Mouse (Mus musculus): ENCODE results near the gene Cd300e.

GRCm38 (mm10) chr11:115052206-115052605, 9.8 kb downstream of the Cd300e start:
- TF ChIP-seq E2F4 (IDR thresholded peaks at IDR 0.05; ENCODE audit: borderline replicate concordance, low read depth, low read length) (no peak), CTCF (IDR thresholded peaks at IDR 0.05 in 2 of 3, conservative IDR thresholded peaks at IDR 0.05 in 1 of 3; ENCODE audit: control insufficient read depth in 1 of 3, insufficient read depth in 1 of 3, low read depth in 2 of 3, low read length in 3 of 3, poor library complexity in 1 of 3, severe bottlenecking in 1 of 3) (no peak), MXI1 (IDR thresholded peaks at IDR 0.05; ENCODE audit: low read depth, low read length) (peak; percentile 68), POLR2AphosphoS2 (IDR thresholded peaks at IDR 0.05; ENCODE audit: low read length) (no peak), CHD2 (IDR thresholded peaks at IDR 0.05; ENCODE audit: low read length) (no peak), POLR2A (IDR thresholded peaks at IDR 0.05; ENCODE audit: control insufficient read depth in 1 of 2, insufficient read depth in 1 of 2, low read depth in 1 of 2, low read length in 2 of 2, poor library complexity in 1 of 2) (no peak)

Data from MEL (cell line).